Mouse (Mus musculus) sigmoid colon, adult 10 weeks (tissue): ENCODE results near the gene Hyal6. TPM values are rescaled to one million over a fixed set of nuclear protein-coding genes. Genes with fewer than 3 reads are reported as not detected.

Source experiments
- polyA plus RNA-seq: library from polyadenylated mRNA; stranded (reverse); fragments of 350-450 nt; fragmentation: Illumina TruSeq; extraction: RNeasy Lipid Tissue Mini Kit (QIAGEN cat#74804); gene quantifications from one replicate; pipeline ENCODE4 v1.2.3, GENCODE M21; 2014; ENCODE audit warnings: low read depth, low replicate concordance

Gene Hyal6
- not detected for polyA plus RNA-seq

DNA sequence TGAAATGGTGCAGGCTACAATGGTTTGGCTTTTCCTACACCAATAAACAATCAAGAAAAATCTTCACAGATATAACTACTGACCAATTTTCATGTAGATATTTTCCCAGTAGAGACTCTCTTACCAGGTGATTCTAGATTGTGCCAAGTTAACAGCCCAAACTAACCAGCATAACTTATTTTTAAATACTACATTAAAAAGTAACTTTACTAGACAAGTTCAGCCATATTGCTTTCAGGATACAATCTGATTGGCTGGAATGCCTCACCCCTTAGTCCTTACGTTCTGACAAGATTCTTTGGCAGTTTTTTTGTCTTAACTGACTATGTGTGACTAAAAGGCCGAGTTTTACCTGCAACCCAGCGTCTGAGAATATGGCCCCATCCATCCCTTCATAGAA lies at the start of gene Hyal6:
Gene Hyal6 (plus strand): TSS at position 301 of the 400 bp plus-strand sequence.

DNA sequence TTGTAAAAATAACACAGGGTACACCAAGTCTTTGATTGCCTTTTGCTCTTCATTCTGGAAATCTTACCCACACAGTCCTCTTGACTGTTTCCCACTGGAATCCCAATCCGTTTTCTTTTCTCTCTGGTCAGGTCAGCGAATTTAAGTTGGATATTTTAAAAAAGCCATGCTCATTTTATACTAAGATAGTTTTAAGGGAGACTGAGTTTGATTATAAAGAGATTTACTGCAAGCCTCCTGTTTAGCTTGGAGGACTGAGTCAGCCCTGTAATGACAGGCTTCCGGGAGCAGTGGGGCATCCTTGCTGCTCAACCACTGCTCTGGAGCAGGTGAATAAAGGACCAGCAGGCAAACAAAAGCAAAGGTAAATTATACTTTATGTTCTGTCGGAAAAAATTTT lies 15.0 kb downstream of the Hyal6 start, which contains the start of gene Hyal4:
Gene Hyal4 (plus strand): TSS at position 301 of the 400 bp plus-strand sequence.

DNA sequence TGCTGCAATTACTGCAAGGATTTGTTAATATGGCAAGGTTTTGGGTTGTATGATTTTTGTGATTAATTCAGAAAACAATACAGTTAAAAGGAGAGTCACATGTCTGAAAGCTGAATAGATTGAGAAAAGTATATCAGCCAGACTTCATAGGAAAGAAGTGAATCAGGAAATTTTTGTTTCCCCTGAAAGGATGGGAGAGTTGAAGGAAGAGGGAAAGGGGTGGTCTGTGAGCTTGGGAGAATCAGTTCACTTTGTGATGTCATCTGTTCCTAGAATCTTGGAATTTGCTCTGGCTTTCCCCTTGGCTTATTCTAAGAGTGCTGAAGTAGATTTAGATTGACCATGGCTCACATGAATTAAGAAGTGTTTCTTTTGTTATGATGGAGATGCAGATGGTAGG lies 57.8 kb downstream of the Hyal6 start, which contains the start of gene Spam1:
Gene Spam1 (plus strand): TSS at position 301 of the 400 bp plus-strand sequence.

Other genes starting within 250 kb of the Hyal6 start
- not detected for gene Iqub, start 218.2 kb upstream of the Hyal6 start, polyA plus RNA-seq
- 266 TPM for gene Ndufa5, start 205.2 kb upstream of the Hyal6 start, polyA plus RNA-seq
- not detected for gene Asb15, start 205.1 kb upstream of the Hyal6 start, polyA plus RNA-seq
- gene Lmod2, start 135.5 kb upstream of the Hyal6 start, polyA plus RNA-seq, result not detected
- gene Wasl, start 68.2 kb upstream of the Hyal6 start, polyA plus RNA-seq, result 246 TPM
- not detected for gene Hyal4, start 15.1 kb downstream of the Hyal6 start, polyA plus RNA-seq
- gene Spam1, start 57.9 kb downstream of the Hyal6 start, polyA plus RNA-seq, result not detected
- gene Hyal5, start 124.8 kb downstream of the Hyal6 start, polyA plus RNA-seq, result not detected
- 2.2 TPM for gene Tmem229a, start 223.1 kb downstream of the Hyal6 start, polyA plus RNA-seq